Mouse (Mus musculus) c-Kit-positive CD71-positive TER-119-positive erythroid progenitor cells, embryonic 14.5 days (primary cell): Measurements from ENCODE around the gene Zfp217.
"Not testable (repeated sequence)": the region's sequence is repeated elsewhere in the genome, so short reads cannot be mapped to it uniquely, and the experiment has no call there.

Experiments
- DNase-seq: peaks from one replicate; pipeline ENCODE4 v3.0.0-alpha.2; 2013; ENCODE audit warnings: low spot score

Gene Zfp217

GRCm38 (mm10) chr2:170147661-170148153 lies at the start of gene Zfp217:
Gene Zfp217 (minus strand): TSS chr2:170148103.
- DNase-seq, result no peak

GRCm38 (mm10) chr2:170195542-170196089 lies 47.7 kb upstream of the Zfp217 start:
- no peak for DNase-seq

- DNase-seq, result no peak
These were observed 46.9 kb upstream of the Zfp217 start for GRCm38 (mm10) chr2:170194845-170195244.

- no peak for DNase-seq
These were observed 45.9 kb upstream of the Zfp217 start for GRCm38 (mm10) chr2:170193850-170194249.

GRCm38 (mm10) chr2:170193211-170193610 lies 45.3 kb upstream of the Zfp217 start:
- peak; percentile 30 for DNase-seq

GRCm38 (mm10) chr2:170192731-170193149 lies 44.8 kb upstream of the Zfp217 start:
- no peak for DNase-seq

GRCm38 (mm10) chr2:170188721-170189120 lies 40.8 kb upstream of the Zfp217 start:
- DNase-seq, result no peak

- DNase-seq, result no peak
These were observed 37.4 kb upstream of the Zfp217 start for GRCm38 (mm10) chr2:170185137-170185837.

- DNase-seq, result peak; percentile 44
These were observed 36.5 kb upstream of the Zfp217 start for GRCm38 (mm10) chr2:170184175-170184983.

- no peak for DNase-seq
These were observed 35.9 kb upstream of the Zfp217 start for GRCm38 (mm10) chr2:170183851-170184174.

GRCm38 (mm10) chr2:170181862-170182261 lies 34.0 kb upstream of the Zfp217 start:
- DNase-seq, result no peak

- not testable (repeated sequence) for DNase-seq
These were observed 32.9 kb upstream of the Zfp217 start for GRCm38 (mm10) chr2:170180769-170181168.

- DNase-seq, result no peak
These were observed 31.4 kb upstream of the Zfp217 start for GRCm38 (mm10) chr2:170179317-170179716.

GRCm38 (mm10) chr2:170177323-170177722 lies 29.4 kb upstream of the Zfp217 start:
- no peak for DNase-seq

GRCm38 (mm10) chr2:170176284-170176926 lies 28.5 kb upstream of the Zfp217 start:
- no peak for DNase-seq

GRCm38 (mm10) chr2:170175661-170176150 lies 27.8 kb upstream of the Zfp217 start:
- no peak for DNase-seq

- DNase-seq, result no peak
These were observed 27.3 kb upstream of the Zfp217 start for GRCm38 (mm10) chr2:170175190-170175589.

- no peak for DNase-seq
These were observed 21.2 kb upstream of the Zfp217 start for GRCm38 (mm10) chr2:170169062-170169461.

- DNase-seq, result no peak
These were observed 17.7 kb upstream of the Zfp217 start for GRCm38 (mm10) chr2:170165649-170166048.

GRCm38 (mm10) chr2:170163671-170164462 lies 16.0 kb upstream of the Zfp217 start:
- no peak for DNase-seq

GRCm38 (mm10) chr2:170159795-170160568 lies 12.1 kb upstream of the Zfp217 start:
- no peak for DNase-seq
